Mouse (Mus musculus): ENCODE measurements at regions not wholly inside any gene's neighbourhood (a gene's known extent, or its start where the extent isn't known, plus 50 kb on each side); places are given as distances from the start of the nearest gene placed in this dataset.
"Not testable (repeated sequence)": the region's sequence is repeated elsewhere in the genome, so short reads cannot be mapped to it uniquely, and the experiment has no call there.

DNA sequence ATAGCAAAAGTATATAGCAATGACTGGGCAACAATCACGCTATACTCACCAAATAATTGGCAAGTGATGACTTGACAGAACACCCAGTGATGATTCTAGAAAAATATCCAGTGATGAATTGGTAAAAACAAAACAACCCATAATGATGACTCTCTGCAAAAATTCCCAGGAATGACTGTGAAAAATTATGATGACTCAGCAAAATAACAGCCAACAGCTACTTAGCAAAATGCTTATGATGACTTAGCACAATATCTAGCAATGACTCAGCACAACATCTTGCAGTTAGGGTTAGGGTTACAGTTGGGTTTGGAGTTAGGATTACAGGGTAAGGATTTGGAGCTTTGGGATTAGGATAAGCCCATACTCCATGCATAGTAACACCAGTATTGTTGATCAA is 232.4 kb upstream of the 1700012A03Rik start:
- intact Hi-C loops (cut with DNase I), result no loop called here

- intact Hi-C loops (cut with DNase I), result no loop called here
Observed at GRCm38 (mm10) chr6:31811890-31812289, 238.2 kb upstream of the 1700012A03Rik start.

DNA sequence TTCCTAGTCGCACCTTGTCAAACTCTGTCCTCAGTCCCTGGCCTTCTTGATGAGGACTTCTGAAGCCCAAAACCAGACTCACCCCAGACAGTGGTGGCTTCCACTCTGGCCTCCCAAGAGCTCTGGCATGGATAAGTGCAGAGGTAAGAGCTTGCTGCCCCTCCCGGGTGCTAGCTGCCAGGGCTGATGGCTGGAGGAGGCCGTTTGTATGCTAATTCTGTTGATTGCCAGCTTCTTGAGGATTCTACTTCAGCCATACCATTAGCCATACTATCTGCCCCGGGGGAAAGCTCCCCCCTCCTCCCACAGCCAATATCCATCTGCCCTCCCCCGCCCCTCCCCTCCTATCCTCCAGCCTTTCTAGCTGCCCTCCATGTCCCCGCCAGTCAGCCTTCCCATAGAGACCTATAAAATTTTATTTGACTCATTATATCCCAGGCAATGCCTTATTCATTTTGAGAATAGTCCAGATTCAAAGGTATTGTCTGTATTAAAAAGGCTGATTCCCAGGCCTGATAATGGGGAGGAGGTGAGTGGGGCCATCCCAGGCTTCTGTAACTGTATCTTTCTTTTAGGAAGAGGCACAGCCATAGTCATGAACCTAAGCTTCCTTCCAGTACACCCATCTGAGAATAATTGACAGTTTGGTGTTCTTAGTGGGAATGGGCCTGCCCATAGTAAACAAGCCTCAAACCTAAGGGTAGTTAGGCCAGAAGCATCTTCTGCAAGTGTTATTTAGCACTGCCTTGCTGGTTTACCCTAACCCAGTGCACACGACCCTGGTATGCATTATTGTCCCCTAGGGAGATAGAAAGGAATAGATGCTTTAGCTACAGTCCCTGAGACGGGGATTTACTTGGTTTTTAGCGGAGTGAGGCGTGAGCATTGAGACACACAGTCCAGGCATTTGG is 239.2 kb upstream of the 1700012A03Rik start:
- intact Hi-C loops (cut with DNase I), result no loop called here

- intact Hi-C loops (cut with DNase I), result not testable (repeated sequence)
Observed at GRCm38 (mm10) chr6:31804468-31804867, 240.7 kb upstream of the Podxl start.

DNA sequence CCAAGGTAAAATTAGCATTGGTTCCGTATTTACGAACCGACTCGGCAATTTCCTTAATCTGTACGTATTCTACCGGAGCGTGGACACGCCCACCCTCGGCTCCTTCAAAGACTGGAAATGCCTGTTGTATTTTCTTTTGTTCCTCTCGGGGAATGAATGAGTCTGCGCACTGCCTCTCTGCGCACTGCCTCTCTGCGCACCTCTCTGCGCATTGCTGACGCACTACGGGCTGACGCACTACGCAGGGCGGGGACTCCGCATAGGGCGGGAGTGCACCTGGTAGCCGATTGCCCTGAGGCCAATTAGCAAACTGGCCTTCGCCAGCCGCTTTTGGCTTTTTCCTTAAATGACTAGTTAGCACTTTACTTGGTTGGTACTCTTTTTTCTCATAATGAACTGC is 239.4 kb upstream of the Podxl start:
- intact Hi-C loops (cut with DNase I), result not testable (repeated sequence)

DNA sequence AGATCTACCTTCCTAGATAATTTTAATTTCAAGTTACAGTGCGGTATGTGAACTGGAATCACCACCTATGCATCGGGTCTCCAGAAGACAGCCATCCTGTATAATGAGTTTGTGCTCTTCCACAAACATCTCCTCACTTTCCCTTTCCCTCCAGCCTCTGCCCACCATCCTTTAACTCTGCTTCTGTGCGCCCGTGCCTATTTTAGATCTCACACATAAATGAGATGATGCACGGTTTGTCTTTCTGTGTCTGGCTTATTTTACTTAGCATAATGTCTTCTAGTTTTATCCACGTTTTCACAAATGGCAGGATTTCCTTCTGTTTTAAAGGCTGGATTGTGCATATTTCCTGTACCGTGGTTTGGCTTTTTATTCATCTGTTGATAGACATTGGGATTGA is 227.8 kb upstream of the Podxl start:
- intact Hi-C loops (cut with DNase I), result no loop called here

DNA sequence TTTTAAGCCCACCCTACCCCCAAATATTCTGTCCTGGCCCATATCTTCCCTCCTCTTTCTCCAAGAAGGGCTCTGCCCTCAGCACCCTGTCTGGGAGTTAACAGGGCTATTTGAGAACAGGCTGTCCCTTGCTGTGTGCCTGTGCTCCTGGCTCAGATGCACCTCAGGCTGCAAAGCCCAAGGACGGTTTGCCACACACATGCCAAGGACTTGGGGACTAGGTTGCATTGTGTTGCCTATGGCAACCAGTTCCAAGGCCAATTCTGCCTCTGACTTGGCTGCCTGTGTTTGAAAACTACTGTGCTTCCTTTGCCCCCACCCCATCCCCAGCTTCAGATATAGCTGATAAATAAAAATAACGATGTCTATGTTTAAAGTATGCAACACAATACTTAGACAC is 227.1 kb upstream of the Podxl start:
- intact Hi-C loops (cut with DNase I), result no loop called here

GRCm38 (mm10) chr6:31776841-31777240 is 213.1 kb upstream of the Podxl start:
- intact Hi-C loops (cut with DNase I), result no loop called here

DNA sequence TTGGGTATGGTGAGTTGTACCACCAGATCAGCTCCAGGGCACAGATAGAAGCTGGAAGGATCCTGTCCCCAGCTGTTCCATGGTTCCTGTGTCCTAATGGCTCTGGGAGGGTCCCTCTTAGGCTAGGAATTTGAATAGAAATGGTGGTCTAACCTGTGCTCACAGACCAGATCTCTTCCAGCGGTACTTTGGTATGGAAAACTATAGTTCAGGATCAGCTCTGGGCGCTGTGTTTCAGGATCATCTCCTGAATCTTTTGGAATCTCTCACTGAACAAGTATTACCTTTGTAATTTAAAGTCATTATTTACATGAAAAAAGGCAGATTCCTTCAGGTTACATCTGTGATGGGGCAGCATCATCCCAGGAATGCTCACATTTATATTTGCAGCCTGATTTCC is 208.1 kb upstream of the Podxl start:
- intact Hi-C loops (cut with DNase I), result no loop called here

DNA sequence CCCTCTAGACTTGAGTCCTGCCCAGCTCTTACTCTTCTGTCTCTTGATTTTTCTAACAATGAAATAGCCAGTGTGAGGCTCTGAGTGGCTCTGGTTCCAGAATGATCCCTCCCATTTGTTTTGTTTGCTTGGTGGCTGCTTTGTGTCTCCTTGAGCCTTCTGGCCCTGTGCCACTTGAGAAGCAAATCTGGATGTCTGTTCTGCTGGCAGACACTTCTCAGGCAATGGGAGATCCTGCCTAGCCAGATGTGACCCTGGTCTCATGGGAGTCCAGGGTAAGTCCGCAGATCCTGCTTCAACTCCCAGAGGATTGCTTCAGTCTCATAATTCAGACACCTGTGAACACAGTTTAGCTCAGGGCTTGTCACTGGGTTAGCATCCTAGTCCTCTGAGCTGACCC is 181.8 kb upstream of the Podxl start:
- intact Hi-C loops (cut with DNase I), result no loop called here

GRCm38 (mm10) chr6:31731391-31731790 is 167.6 kb upstream of the Podxl start:
- intact Hi-C loops (cut with DNase I), result no loop called here

GRCm38 (mm10) chr6:31719614-31720013 is 155.8 kb upstream of the Podxl start:
- intact Hi-C loops (cut with DNase I), result no loop called here

- intact Hi-C loops (cut with DNase I), result no loop called here
Observed at GRCm38 (mm10) chr6:31718843-31719242, 155.1 kb upstream of the Podxl start.

- intact Hi-C loops (cut with DNase I), result no loop called here
Observed at GRCm38 (mm10) chr6:31717531-31717930, 153.8 kb upstream of the Podxl start.

DNA sequence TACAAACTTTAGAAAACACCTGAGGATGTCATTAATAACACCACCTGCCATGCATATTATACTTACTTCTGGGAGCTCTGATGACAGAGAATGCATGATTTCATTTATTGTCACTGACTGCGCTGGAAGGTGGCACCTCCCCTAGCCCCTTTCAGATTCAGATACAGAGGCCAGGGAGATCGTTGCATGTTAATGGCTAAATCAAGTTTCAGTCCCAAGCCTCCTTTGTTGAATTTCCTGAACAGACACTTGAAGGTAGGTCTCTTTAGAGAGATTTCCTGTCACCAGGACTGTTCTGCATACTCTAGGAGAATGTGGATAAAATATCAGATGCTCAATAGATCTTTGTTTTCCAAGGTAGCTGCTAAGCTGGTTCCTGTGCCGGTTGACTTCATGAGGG is 143.5 kb upstream of the Podxl start:
- intact Hi-C loops (cut with DNase I), result no loop called here

DNA sequence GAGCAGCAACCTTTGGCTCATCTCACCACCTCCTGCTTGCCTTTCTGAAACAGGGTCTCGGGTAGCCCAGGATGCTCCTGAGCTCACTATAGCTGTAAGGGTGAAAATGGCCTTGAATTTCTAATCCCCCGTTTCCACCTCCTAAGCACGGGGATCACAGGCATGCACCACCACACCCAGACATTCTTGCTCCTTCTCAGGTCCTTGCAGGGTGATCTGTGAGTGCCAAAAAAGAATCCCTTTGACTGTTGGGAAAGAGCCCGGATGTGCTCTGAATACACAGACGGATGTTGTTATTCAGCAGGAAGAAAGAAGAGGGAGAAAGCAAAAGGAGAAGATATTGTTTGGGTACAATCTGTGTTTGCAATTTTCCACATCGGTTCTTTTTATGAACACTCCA is 140.4 kb upstream of the Podxl start:
- intact Hi-C loops (cut with DNase I), result no loop called here

DNA sequence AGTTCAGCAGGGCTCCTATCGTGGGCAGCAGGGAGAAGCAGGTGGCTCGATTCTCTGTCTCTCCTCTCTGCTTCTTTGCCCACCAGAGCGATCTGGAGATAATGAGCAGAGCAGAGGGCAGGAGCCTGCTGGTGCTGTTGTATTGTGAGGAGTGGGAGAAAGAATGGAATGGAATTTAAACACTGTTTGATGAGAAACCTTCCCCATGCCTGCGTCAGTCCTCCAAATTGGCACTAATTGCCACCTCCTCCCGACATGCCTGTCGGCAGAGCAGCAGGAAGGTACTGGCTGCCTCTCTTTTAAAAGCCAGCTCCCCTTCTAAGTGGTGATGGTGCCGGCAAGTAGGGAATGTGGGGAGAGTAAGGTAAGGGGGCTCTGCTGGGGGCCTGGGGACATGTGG is 139.2 kb upstream of the Podxl start:
- intact Hi-C loops (cut with DNase I), result no loop called here

- intact Hi-C loops (cut with DNase I), result no loop called here
Observed at GRCm38 (mm10) chr6:31695885-31696284, 132.1 kb upstream of the Podxl start.

DNA sequence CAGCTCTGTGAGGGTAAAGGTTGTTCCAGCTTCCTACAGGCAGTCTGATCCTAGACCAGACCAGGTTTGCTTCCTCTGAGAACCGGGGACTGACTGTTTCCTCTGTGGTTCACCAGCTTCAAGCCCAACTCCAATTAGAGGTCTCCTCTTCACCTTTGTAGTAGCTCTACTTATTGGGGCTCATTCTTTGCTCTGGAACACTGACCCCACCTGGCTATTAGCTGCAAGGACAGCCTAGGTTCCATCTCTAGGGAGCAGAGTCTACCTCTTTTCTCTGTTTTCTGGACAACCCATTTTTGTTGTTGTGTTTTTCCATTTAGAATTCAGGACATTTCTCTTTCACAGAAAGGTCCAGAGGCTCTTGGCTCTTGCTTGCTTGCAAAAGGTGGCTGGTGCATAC is 129.3 kb upstream of the Podxl start:
- intact Hi-C loops (cut with DNase I), result no loop called here

GRCm38 (mm10) chr6:31692024-31692423 is 128.2 kb upstream of the Podxl start:
- intact Hi-C loops (cut with DNase I), result no loop called here

- intact Hi-C loops (cut with DNase I), result no loop called here
Observed at GRCm38 (mm10) chr6:31680101-31680500, 116.3 kb upstream of the Podxl start.

- intact Hi-C loops (cut with DNase I), result loop anchor here (2.0 kb wide), 1 partner anchor 175 kb away; no protein-coding TSS in a partner anchor
Observed at GRCm38 (mm10) chr6:31665671-31666486, 102.1 kb upstream of the Podxl start.

All from adrenal gland (tissue).